Mouse (Mus musculus): ENCODE measurements around the gene B3galt2. TPM values are rescaled to one million over a fixed set of nuclear protein-coding genes. Genes with fewer than 3 reads are reported as not detected.

B3galt2 gene
- polyA plus RNA-seq, 1 experiment: 0.16 TPM

DNA sequence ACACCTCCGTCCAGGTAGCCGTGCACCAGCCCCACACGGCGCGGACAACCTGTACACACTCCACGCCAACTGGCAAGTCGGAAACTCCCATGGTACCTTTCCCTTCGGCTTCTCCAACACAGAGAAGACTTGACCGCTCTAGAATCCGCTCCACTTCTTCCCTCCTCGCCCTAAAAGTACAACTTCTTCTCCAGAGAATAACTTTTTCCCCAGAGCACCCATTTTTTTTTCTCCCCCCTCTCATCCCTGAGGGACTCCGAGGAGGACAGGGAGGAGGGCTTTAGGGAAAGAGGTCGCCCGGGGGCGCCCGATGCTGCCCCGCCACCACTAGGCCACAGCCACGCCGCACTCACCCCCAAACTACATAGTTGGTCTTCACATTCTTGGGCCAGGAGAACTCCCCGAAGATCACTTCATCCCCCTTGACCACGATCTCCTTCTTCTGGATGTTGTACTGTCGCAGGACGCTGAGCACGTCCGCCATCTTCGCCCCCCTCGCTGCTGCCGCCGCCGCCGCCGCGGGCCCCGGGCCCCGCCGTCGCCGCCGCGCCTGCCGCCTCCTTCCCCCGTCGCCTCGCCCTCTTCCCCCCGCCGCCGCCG, 61.8 kb downstream of the B3galt2 start:
- peak overlapping the region; percentile 88 for H3K27ac ChIP-seq (ENCODE audit: insufficient read depth, low read length)
- TF ChIP-seq CTCF (IDR thresholded peaks at IDR 0.05; ENCODE audit: borderline replicate concordance, insufficient read depth, low read length) (no peak), POLR2A (IDR thresholded peaks at IDR 0.05; ENCODE audit: low read depth, low read length) (no peak; the same call in 1 of the 2 replicates)
- peaks cover 3% of the 10 kb centered on the region; the same call in 1 of the 2 replicates for H3K4me1 ChIP-seq (ENCODE audit: control insufficient read depth, insufficient read depth, low read length)
- H3K4me3 ChIP-seq (ENCODE audit: insufficient read depth, low read length): peak overlapping the region; percentile 99

DNA sequence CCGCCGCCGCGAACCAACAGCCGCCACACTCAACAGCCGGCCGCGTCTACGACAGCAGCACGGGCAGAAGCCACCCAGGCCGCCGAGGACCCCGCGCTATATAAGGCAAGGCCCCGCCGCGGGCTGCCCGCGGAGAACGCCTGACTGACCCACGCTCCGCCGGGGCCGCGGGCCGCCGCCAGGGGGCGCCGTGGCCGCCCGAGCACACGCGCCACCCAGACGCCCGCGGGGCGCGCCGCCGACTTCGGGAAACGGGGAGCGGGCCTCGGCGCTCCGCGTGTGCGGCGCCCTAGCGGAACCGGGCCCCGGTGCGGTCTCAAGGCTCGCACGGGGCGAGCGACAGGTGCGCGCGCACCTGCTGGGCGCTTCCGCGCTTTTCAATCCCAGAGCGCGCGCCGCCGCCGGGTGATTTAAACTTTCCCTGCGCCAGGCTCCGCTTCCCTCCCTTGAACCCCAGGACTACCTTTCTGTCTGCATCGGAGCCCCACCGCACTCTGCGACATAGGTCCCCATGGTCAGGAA, 62.3 kb downstream of the B3galt2 start, which contains the start of gene Cdc73:
Gene Cdc73 (minus strand): TSS at position 153 of the 522 bp plus-strand sequence.
- H3K4me1 ChIP-seq (ENCODE audit: control insufficient read depth, insufficient read depth, low read length): peaks cover 3% of the 10 kb centered on the region; the same call in 1 of the 2 replicates
- H3K27ac ChIP-seq (ENCODE audit: insufficient read depth, low read length): peak within 1 kb of the TSS; percentile 88
- TF ChIP-seq CTCF (IDR thresholded peaks at IDR 0.05; ENCODE audit: borderline replicate concordance, insufficient read depth, low read length) (0 out of 2 replicates have a peak, but pooled peaks have one; percentile 4), POLR2A (IDR thresholded peaks at IDR 0.05; ENCODE audit: low read depth, low read length) (peak; percentile 66)
- H3K4me3 ChIP-seq (ENCODE audit: insufficient read depth, low read length): peak within 1 kb of the TSS; percentile 99

Other genes starting within 250 kb of the B3galt2 start
- 72.1 and 74.3 TPM in 2 replicates for gene Cdc73, start 62.2 kb downstream of the B3galt2 start, polyA plus RNA-seq (2011; ENCODE audit: insufficient read length, low read depth, missing spikeins)
- gene Glrx2, start 75.7 kb downstream of the B3galt2 start, polyA plus RNA-seq (2011; ENCODE audit: insufficient read length, low read depth, missing spikeins): 64.8 and 71.2 TPM in 2 replicates
- gene Trove2, start 136.4 kb downstream of the B3galt2 start, polyA plus RNA-seq (2011; ENCODE audit: insufficient read length, low read depth, missing spikeins): 23.2 and 24.7 TPM in 2 replicates
- 39.4 and 43.1 TPM in 2 replicates for gene Uchl5, start 136.6 kb downstream of the B3galt2 start, polyA plus RNA-seq (2011; ENCODE audit: insufficient read length, low read depth, missing spikeins)

Data from embryonic fibroblast, embryonic 13.5 days (primary cell).